Mouse (Mus musculus) midbrain, embryonic 11.5 days (tissue): ENCODE results near the gene Nolc1. TPM values are rescaled to one million over a fixed set of nuclear protein-coding genes. Genes with fewer than 3 reads are reported as not detected.

Experiments
- ATAC-seq: fragments of 200-750 bp; cut with Nextera tagmentation; 2 replicates; pipeline ENCODE4 v1.8.0; 2017; ENCODE audit warnings: moderate TSS enrichment, moderate library complexity; ENCODE audit not compliant: low FRiP score
- DNase-seq: peaks from one replicate; pipeline ENCODE4 v3.0.0; 2015; ENCODE audit warnings: low spot score; ENCODE audit errors: missing footprints
- H3K27ac ChIP-seq: fragments of 300-500 bp; sonication (generic); 2 replicates; pipeline ENCODE4 v1.5.1; 2014; ENCODE audit warnings: low read depth, low read length
- H3K27me3 ChIP-seq: fragments of 300-500 bp; sonication (generic); 2 replicates; pipeline ENCODE4 v1.6.1; 2014; ENCODE audit warnings: mild to moderate bottlenecking, low read length, moderate library complexity, mixed read lengths; ENCODE audit not compliant: control insufficient read depth, insufficient read depth
- H3K36me3 ChIP-seq: fragments of 300-500 bp; sonication (generic); 2 replicates; pipeline ENCODE4 v1.6.1; 2014; ENCODE audit warnings: mild to moderate bottlenecking, low read length, moderate library complexity, mixed read lengths; ENCODE audit not compliant: control insufficient read depth, insufficient read depth
- H3K4me1 ChIP-seq: fragments of 300-500 bp; sonication (generic); 2 replicates; pipeline ENCODE4 v1.6.1; 2014; ENCODE audit warnings: low read length; ENCODE audit not compliant: control insufficient read depth, insufficient read depth
- H3K4me2 ChIP-seq: fragments of 300-500 bp; sonication (generic); 2 replicates; pipeline ENCODE4 v1.6.1; 2014; ENCODE audit warnings: mild to moderate bottlenecking, moderate library complexity
- H3K4me3 ChIP-seq: fragments of 300-500 bp; sonication (generic); 2 replicates; pipeline ENCODE4 v1.5.1; 2014; ENCODE audit warnings: low read depth, low read length
- H3K9ac ChIP-seq: fragments of 300-500 bp; sonication (generic); 2 replicates; pipeline ENCODE4 v1.6.1; 2014; ENCODE audit warnings: low read length
- H3K9me3 ChIP-seq: fragments of 300-500 bp; sonication (generic); 2 replicates; pipeline ENCODE4 v1.6.1; 2016; ENCODE audit warnings: low read length; ENCODE audit not compliant: control insufficient read depth
- WGBS: fragments of 180-500 bp; shearing (Covaris S2); extraction: QIAGEN DNeasy Blood & Tissue Kit; methylation state at CpG from one replicate; pipeline ENCODE4 v1.1.7; 2014; 5-methylcytosine and 5-hydroxymethylcytosine counted together
- polyA plus RNA-seq: library from polyadenylated mRNA; unstranded; fragments of >200 nt; fragmentation: Nextera tagmentation; extraction: Ambion mirVana; gene quantifications from 2 replicates; pipeline ENCODE4 v1.2.1, GENCODE M21; 2014

Gene Nolc1
- 115 and 117 TPM in 2 replicates for polyA plus RNA-seq

DNA sequence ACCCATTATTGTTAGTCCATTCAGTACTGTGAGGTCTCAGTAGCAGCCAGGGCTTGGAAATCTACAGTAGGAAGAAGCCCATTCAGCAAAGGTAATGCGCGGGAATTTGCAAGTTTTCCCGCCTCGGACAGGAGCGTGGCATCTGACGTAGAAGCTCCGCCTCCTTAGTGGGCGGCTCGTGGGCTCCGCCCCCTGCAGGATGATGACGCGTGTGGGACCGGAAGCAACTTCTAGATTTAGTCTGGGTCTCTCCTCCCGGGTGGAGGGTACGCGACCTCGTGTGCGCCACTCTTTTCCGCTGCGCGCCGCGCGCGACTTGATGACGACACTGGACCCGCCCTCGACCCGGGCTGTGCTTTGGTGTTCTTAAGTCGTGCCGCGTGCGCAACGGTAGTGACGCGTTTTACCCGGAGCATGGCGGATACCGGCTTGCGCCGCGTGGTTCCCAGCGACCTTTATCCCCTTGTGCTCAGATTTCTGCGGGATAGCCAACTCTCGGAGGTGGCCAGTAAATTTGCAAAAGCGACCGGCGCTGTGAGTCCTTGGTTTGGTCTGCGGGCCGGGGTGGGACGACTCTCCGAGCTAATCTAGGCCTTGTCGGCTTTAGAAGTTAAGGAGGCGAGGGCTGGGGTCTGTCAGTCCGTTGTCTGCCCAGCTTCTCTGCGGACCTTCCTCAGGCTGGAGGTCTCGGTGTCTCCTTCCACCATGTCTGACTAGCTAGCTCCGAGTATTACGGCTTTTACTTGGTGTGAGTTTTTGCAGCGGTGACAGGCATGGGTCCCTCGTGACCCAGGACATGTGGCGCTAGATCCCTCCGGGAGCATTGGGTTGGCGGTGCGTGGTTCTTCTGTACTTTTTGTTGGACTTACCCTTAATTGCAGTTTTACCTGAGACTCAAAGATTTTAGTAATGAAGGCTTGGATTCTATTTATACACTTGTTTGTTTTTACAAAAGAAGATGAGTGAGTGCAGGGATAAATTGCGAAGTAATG lies at the start of gene Nolc1:
Gene Nolc1 (plus strand): TSS at position 248 of the 992 bp plus-strand sequence.
- peak; percentile 100 for DNase-seq
- under 1% methylated on average over 65 of the region's 66 CpGs for WGBS
- H3K9ac ChIP-seq, result peak within 1 kb of the TSS; percentile 85
- peaks cover 16% of the 10 kb centered on the region for H3K36me3 ChIP-seq
- peak within 1 kb of the TSS; percentile 86 for H3K4me3 ChIP-seq
- H3K4me2 ChIP-seq, result peak within 1 kb of the TSS; percentile 91
- H3K27me3 ChIP-seq, result no peaks in the 10 kb centered on the region
- peak within 1 kb of the TSS; percentile 27; the same call in 1 of the 2 replicates for H3K27ac ChIP-seq
- no peaks in the 10 kb centered on the region for H3K9me3 ChIP-seq
- peak; percentile 95 for ATAC-seq
- H3K4me1 ChIP-seq, result peaks cover 12% of the 10 kb centered on the region

DNA sequence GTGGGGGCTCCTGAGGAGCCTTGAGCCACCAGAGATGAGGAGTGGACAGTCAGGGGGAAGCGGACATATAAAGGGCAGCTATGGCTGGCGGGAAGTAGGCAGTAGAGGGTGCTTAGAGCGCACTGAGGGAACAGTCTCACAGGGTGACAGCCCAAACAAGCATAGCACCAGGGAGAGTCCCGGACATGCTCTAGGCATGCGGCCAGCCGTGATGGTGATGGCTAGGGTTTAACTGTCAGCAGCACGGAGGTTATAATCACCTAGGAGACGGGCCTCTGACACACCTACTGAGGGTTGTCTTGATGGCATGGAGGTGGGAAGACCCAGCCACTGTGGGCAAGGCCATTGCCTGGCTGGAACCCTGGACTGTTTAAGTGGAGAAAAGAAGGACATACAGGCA lies 49.1 kb upstream of the Nolc1 start:
- ATAC-seq, result no peak
- Histone ChIP-seq H3K27me3 (no peaks in the 10 kb centered on the region), H3K9me3 (no peaks in the 10 kb centered on the region), H3K36me3 (no peaks in the 10 kb centered on the region; the same call in 1 of the 2 replicates), H3K27ac (no peak overlapping the region), H3K9ac (no peak overlapping the region), H3K4me2 (no peak overlapping the region), H3K4me1 (no peaks in the 10 kb centered on the region), H3K4me3 (no peak overlapping the region)
- DNase-seq, result no peak
- whole genome bisulfite sequencing, result 62% methylated on average over 8 of the region's 8 CpGs

DNA sequence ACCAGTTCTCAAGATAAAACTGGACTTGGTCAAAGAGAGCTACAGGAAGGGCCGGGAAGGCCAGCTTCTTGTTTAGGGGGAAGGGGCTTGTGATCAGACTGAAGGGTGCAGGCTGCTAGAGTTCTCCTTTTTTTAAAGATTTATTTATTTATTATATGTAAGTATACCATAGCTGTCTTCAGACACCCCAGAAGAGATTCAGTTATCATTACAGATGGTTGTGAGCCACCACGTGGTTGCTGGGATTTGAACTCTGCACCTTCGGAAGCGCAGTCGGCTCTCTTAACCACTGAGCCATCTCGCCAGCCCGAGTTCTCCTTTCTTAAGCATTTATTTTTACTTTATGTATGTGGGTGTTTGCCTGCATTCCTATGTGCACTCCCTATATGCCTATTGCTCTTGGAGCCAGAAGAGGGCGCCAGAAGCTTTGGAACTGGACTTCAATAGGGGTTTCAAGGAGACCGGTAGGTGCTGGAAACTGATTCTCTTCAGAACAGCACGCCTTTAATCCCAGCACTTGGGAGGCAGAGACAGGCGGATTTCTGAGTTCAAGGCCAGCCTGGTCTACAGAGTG lies 46.8 kb upstream of the Nolc1 start:
- WGBS, result 74% methylated on average over 11 of the region's 11 CpGs
- Histone ChIP-seq H3K4me2 (no peak overlapping the region), H3K9me3 (no peaks in the 10 kb centered on the region), H3K9ac (no peak overlapping the region), H3K4me3 (no peak overlapping the region), H3K27ac (no peak overlapping the region), H3K27me3 (no peaks in the 10 kb centered on the region), H3K36me3 (peaks cover 14% of the 10 kb centered on the region), H3K4me1 (no peaks in the 10 kb centered on the region)
- no peak for ATAC-seq
- peak; percentile 12 for DNase-seq

DNA sequence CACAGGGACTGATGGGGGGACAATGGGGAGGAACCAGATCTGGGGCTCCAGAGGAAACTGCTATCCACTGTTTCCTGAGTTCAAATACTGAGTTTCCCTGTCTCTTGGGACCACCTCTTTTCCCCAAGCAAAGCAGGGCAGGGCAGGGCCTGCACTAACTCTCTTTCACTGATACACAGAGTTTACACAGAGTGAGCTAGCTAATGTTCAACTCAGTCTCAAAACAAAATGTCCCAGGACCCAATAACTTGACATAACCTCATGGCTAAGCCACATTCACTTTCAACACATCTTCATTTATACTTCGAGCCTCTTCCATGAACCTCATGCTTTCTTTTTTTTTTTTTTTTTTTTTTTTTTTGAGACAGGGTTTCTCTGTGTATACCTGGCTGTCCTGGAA lies 46.0 kb upstream of the Nolc1 start:
- ATAC-seq, result no peak
- peaks cover 20% of the 10 kb centered on the region for H3K36me3 ChIP-seq
- 95% methylated on average over 1 of the region's 1 CpGs for WGBS

DNA sequence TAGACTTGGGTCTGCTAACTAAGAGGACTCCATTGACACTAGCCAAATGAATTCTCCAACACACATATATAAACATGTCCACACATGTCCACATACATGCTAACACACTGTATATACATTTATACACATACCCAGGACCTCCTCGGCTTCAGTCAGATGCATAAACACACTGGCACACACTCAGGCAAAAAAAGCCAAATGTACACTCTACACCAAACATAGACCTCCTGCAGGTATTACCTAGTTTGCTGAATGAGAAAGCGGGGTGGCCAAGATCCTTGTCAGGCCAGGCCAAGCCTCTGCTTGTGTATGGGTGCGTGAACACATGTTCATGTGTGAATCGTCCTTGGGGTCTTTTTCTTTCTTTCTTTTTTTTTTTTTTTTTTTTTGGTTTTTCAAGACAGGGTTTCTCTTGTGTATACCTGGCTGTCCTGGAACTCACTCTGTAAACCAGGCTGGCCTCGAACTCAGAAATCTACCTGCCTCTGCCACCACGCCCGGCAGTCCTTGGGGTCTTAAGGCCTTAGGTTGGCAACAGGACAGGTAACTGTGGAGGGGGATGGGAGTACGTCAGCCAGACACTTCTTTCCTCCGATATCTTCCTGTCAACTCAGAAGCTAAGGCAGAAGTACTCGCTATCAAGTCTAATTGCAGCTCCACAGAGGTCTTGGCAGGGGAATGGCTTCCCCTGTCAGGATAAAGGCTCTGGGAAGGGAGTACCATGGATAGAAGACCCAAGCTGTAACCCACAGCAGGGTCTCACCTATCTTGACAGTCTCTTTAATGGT lies 45.3 kb upstream of the Nolc1 start:
- H3K9me3 ChIP-seq, result no peaks in the 10 kb centered on the region
- no peak overlapping the region for H3K4me3 ChIP-seq
- ATAC-seq, result no peak
- no peaks in the 10 kb centered on the region for H3K4me1 ChIP-seq
- peaks cover 27% of the 10 kb centered on the region for H3K36me3 ChIP-seq
- H3K9ac ChIP-seq, result no peak overlapping the region
- peak; percentile 76 for DNase-seq
- H3K27ac ChIP-seq, result no peak overlapping the region
- no peak overlapping the region for H3K4me2 ChIP-seq
- 94% methylated on average over 10 of the region's 10 CpGs for WGBS
- H3K27me3 ChIP-seq, result no peaks in the 10 kb centered on the region

More for the DNA sequence above, 46.0 kb upstream of the Nolc1 start:
- peak; percentile 72 for DNase-seq
- H3K27me3 ChIP-seq, result no peaks in the 10 kb centered on the region
- H3K4me1 ChIP-seq, result no peaks in the 10 kb centered on the region
- H3K9ac ChIP-seq, result no peak overlapping the region
- no peak overlapping the region for H3K4me3 ChIP-seq
- H3K9me3 ChIP-seq, result no peaks in the 10 kb centered on the region
- no peak overlapping the region for H3K27ac ChIP-seq
- H3K4me2 ChIP-seq, result no peak overlapping the region

DNA sequence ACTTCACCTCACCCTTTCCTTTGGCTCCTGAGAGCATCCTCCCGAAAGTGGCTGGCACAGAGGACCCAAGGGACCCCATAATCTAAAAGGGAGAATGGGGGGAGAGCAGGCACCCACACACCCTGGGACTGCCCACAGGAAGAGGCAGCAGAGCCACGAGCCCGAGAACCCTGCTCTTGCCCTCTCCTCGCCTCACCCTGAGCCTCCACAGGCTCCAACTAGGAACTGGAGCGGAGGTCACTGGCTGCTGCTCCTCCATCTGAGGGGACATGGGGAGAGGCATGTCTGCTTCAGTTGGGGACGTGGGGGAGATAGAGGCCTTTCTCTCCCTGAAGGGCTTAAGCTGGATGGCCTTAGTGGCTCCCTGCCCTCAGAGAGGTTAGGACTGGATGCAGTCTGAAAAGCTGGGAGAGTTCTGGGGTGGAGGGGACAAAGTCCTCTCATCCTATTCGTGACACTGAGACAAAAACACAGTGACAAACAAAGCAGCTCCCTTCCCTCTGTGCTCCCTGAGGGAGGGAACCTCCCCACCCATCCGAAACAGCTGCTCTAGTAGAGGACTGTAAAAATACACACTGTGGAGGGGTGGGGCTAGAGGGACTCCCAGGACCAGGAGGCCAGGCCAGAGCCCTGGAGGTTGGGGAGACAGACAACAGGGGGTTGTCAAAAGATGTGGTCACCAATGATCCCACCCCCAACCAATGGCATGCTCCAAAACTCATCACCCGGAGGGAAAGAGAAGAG lies 43.8 kb upstream of the Nolc1 start:
- H3K36me3 ChIP-seq, result peaks cover 40% of the 10 kb centered on the region
- H3K27ac ChIP-seq, result no peak overlapping the region
- no peak overlapping the region for H3K9ac ChIP-seq
- H3K4me2 ChIP-seq, result no peak overlapping the region
- WGBS, result 71% methylated on average over 9 of the region's 9 CpGs
- no peak overlapping the region for H3K4me3 ChIP-seq
- H3K27me3 ChIP-seq, result no peaks in the 10 kb centered on the region
- peaks cover 5% of the 10 kb centered on the region for H3K4me1 ChIP-seq
- ATAC-seq (no peak), DNase-seq (peak; percentile 75)
- H3K9me3 ChIP-seq, result no peaks in the 10 kb centered on the region

DNA sequence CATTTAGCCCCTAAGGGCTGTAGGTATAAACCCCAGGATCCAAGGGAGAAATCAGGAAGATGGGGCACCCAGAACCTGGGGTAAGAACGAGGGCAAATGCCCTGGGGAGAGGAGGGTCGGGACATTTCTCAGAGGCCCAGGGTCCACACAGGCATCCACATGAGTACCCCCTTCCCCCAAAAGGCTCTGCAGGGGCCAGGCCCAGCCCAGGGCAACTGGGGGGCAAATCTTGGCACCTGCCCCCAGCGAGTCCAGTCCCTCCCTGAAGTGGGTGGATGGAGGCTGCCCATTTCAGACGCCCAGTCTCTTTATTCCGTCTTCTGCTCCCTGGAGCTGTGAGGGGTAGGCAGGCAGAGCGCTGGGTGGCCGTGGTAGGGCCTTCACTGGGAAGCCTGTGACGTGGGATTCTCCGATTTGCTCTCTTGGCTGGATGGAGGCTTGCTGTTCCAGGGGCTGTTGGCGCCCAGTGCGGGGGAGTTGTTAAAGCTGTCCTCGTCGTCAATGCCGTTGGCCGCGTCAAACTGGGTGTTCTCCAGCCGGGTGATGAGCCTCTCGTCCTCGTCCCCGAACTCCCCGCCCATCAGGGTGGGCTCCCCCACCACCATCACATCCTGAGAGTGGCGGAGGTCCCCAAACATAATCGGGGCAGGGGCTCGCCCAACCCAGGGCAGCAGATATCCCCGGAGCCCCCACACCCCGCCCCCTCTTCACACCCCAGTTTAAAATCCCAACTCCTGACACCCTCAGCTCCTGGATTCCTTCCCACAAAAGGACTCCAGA lies 42.7 kb upstream of the Nolc1 start:
- no peak overlapping the region for H3K4me3 ChIP-seq
- H3K4me2 ChIP-seq, result no peak overlapping the region
- peaks cover 15% of the 10 kb centered on the region for H3K4me1 ChIP-seq
- H3K36me3 ChIP-seq, result peaks cover 40% of the 10 kb centered on the region
- DNase-seq (peak; percentile 10), ATAC-seq (no peak)
- no peak overlapping the region for H3K27ac ChIP-seq
- H3K9me3 ChIP-seq, result no peaks in the 10 kb centered on the region
- 89% methylated on average over 26 of the region's 26 CpGs for WGBS
- H3K27me3 ChIP-seq, result no peaks in the 10 kb centered on the region
- no peak overlapping the region for H3K9ac ChIP-seq

DNA sequence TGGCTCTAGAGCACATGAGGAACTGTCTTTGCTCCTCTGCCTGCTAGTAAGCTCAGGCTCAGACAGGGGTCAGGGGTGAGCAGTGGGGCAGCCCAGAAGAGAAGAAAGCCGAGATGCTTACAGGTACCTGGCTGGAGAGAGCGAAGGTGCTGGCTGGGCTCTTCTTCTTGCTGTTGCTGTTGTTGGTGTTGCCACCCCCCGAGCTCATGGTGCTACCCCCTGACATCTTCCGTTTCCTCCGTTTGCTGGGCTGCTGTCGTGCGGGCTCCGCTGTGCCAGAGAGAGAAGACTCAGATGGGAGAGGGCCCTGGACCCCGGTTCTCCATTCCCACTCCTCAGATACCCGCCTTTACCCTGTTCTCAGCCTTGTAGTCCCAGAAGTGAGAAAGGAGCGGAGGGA lies 41.8 kb upstream of the Nolc1 start:
- DNase-seq (peak; percentile 77), ATAC-seq (no peak)
- no peak overlapping the region for H3K27ac ChIP-seq
- H3K4me1 ChIP-seq, result peaks cover 17% of the 10 kb centered on the region
- no peak overlapping the region for H3K9ac ChIP-seq
- H3K27me3 ChIP-seq, result no peaks in the 10 kb centered on the region
- H3K36me3 ChIP-seq, result peaks cover 40% of the 10 kb centered on the region
- H3K9me3 ChIP-seq, result no peaks in the 10 kb centered on the region
- H3K4me3 ChIP-seq, result no peak overlapping the region
- H3K4me2 ChIP-seq, result no peak overlapping the region; the same call in 1 of the 2 replicates
- WGBS, result 96% methylated on average over 11 of the region's 11 CpGs
